8 mouse cellular contexts compared by ENCODE assay signal in the genomic region with DNA sequence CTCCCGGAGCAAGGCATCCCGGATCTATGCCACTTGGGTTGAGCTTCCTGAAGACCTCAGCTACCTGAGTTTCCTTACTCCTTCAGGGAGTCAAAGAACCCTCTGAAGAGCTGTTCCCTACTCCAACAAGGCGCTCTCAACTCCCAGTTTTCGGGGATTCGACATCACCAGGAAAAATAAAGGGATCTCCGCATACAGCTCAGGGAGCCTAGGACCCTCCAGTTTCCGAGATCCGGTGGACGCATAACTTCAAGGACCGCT. TPM values are rescaled to one million over a fixed set of nuclear protein-coding genes. Genes with fewer than 3 reads are reported as not detected.
A peak's percentile ranks its signal among the peaks of the same experiment; 100 is the strongest.
DNase-seq lines count a peak whose midpoint lies in the region; ATAC-seq and TF ChIP-seq lines count a peak whose summit lies in the region.

No protein-coding gene starts in this region.

- H3K27ac ChIP-seq in kidney, postnatal 0 days: peak overlapping the region; percentile 62
- no peak overlapping the region for H3K27ac ChIP-seq in cortical plate, adult 2 months (ENCODE audit: insufficient read depth, low read length)
- peak overlapping the region; percentile 44 for H3K27ac ChIP-seq in intestine, embryonic 14.5 days (ENCODE audit: low read depth)
- H3K27ac ChIP-seq in midbrain, postnatal 0 days (ENCODE audit: low read depth, low read length): no peak overlapping the region

- TF ChIP-seq CTCF in kidney, postnatal 0 days (IDR thresholded peaks at IDR 0.05; ENCODE audit: low read depth): no peak
- TF ChIP-seq CTCF in cortical plate, adult 2 months (IDR thresholded peaks at IDR 0.05; ENCODE audit: extremely low read depth, insufficient read depth, low read length): no peak
- TF ChIP-seq CTCF in midbrain, postnatal 0 days (IDR thresholded peaks at IDR 0.05): no peak

- no peaks in the 10 kb centered on the region for H3K9me3 ChIP-seq in kidney, postnatal 0 days (replicated peaks; ENCODE audit: low read length)
- H3K9me3 ChIP-seq in intestine, embryonic 14.5 days (ENCODE audit: control insufficient read depth, low read length): no peaks in the 10 kb centered on the region
- H3K9me3 ChIP-seq in midbrain, postnatal 0 days (ENCODE audit: low read length): no peaks in the 10 kb centered on the region

- H3K4me2 ChIP-seq in kidney, postnatal 0 days (ENCODE audit: low read length): peak overlapping the region; percentile 99
- peak overlapping the region; percentile 97 for H3K4me2 ChIP-seq in intestine, embryonic 14.5 days (ENCODE audit: low read length)
- peak overlapping the region; percentile 98 for H3K4me2 ChIP-seq in midbrain, postnatal 0 days (ENCODE audit: low read depth, low read length, poor library complexity, severe bottlenecking)

- peaks cover 21% of the 10 kb centered on the region for H3K4me1 ChIP-seq in kidney, postnatal 0 days (replicated peaks; ENCODE audit: insufficient read depth, low read length)
- H3K4me1 ChIP-seq in cortical plate, adult 2 months (ENCODE audit: control insufficient read depth, insufficient read depth, low read length): peaks cover 2% of the 10 kb centered on the region; the same call in 1 of the 2 replicates
- H3K4me1 ChIP-seq in intestine, embryonic 14.5 days (replicated peaks; ENCODE audit: control insufficient read depth, insufficient read depth, low read length): peaks cover 11% of the 10 kb centered on the region
- H3K4me1 ChIP-seq in midbrain, postnatal 0 days (ENCODE audit: insufficient read depth, low read length): no peaks in the 10 kb centered on the region

- H3K27me3 ChIP-seq in kidney, postnatal 0 days (ENCODE audit: insufficient read depth, low read length): no peaks in the 10 kb centered on the region
- H3K27me3 ChIP-seq in intestine, embryonic 14.5 days (replicated peaks; ENCODE audit: control insufficient read depth, insufficient read depth, low read length): no peaks in the 10 kb centered on the region
- no peaks in the 10 kb centered on the region for H3K27me3 ChIP-seq in midbrain, postnatal 0 days (ENCODE audit: insufficient read depth, low read length)

- H3K4me3 ChIP-seq in kidney, postnatal 0 days (replicated peaks; ENCODE audit: low read depth, low read length): peak overlapping the region; percentile 66
- H3K4me3 ChIP-seq in cortical plate, adult 2 months (ENCODE audit: insufficient read depth, low read length): peak overlapping the region; percentile 38
- H3K4me3 ChIP-seq in intestine, embryonic 14.5 days (ENCODE audit: low read depth, low read length): peak overlapping the region; percentile 63
- peak overlapping the region; percentile 48 for H3K4me3 ChIP-seq in midbrain, postnatal 0 days (ENCODE audit: low read depth, low read length)

- DNase-seq in kidney, postnatal 0 days (ENCODE audit: low spot score): no peak
- DNase-seq in kidney, postnatal 4 days: no peak
- no peak for DNase-seq in intestine, embryonic 14.5 days (ENCODE audit: low spot score)
- no peak for DNase-seq in midbrain, postnatal 0 days (ENCODE audit: low spot score)
- no peak for DNase-seq in adrenal gland, adult 2 months
- no peak for DNase-seq in c-Kit-positive CD71-positive TER-119-positive erythroid progenitor cells, embryonic 14.5 days (ENCODE audit: low spot score)
- no peak for DNase-seq in adrenal gland, postnatal 4 days (ENCODE audit: low spot score in 2 of 2)

- H3K9ac ChIP-seq in kidney, postnatal 0 days (ENCODE audit: low read depth, low read length): peak overlapping the region; percentile 77
- peak overlapping the region; percentile 62 for H3K9ac ChIP-seq in intestine, embryonic 14.5 days (ENCODE audit: low read length)
- H3K9ac ChIP-seq in midbrain, postnatal 0 days (replicated peaks; ENCODE audit: low read length, poor library complexity, severe bottlenecking): peak overlapping the region; percentile 51; the same call in 1 of the 2 replicates

- WGBS in kidney, postnatal 0 days: 0% methylated on average over 10 of the region's 10 CpGs
- WGBS in intestine, embryonic 14.5 days: 1% methylated on average over 10 of the region's 10 CpGs
- 0% methylated on average over 10 of the region's 10 CpGs for whole genome bisulfite sequencing in midbrain, postnatal 0 days

- no peak for TF ChIP-seq POLR2A in cortical plate, adult 2 months (IDR thresholded peaks at IDR 0.05; ENCODE audit: extremely low read depth, insufficient read depth, low read length)

- 0 out of 2 replicates have a peak, but pooled peaks have one; percentile 2 for ATAC-seq in kidney, postnatal 0 days (replicated peaks; ENCODE audit: low FRiP score, low read depth)
- peak; percentile 14 for ATAC-seq in intestine, embryonic 14.5 days (replicated peaks; ENCODE audit: low FRiP score, low TSS enrichment, low read depth)
- 0 out of 2 replicates have a peak, but pooled peaks have one; percentile 8 for ATAC-seq in midbrain, postnatal 0 days (ENCODE audit: low FRiP score)

- no peaks in the 10 kb centered on the region for H3K36me3 ChIP-seq in kidney, postnatal 0 days (ENCODE audit: insufficient read depth, low read length)
- no peaks in the 10 kb centered on the region for H3K36me3 ChIP-seq in intestine, embryonic 14.5 days (ENCODE audit: control insufficient read depth, insufficient read depth, low read length)
- H3K36me3 ChIP-seq in midbrain, postnatal 0 days (ENCODE audit: insufficient read depth, low read length): no peaks in the 10 kb centered on the region

RNA-seq across cellular contexts. Expression of a gene that starts 0.3 kb away (rescaled TPM):
- 49.0 and 55.8 TPM in 2 replicates for polyA plus RNA-seq in kidney, postnatal 0 days (2015; fragmentation: Nextera tagmentation; extraction: Ambion mirVana)
- polyA plus RNA-seq in cortical plate, adult 2 months (2012; rRNA removed): 5.7 and 6.1 TPM in 2 replicates
- 41.5 and 43.9 TPM in 2 replicates for polyA plus RNA-seq in intestine, embryonic 14.5 days (2014; fragmentation: Nextera tagmentation; extraction: Ambion mirVana)
- total RNA-seq in midbrain, postnatal 0 days (2014; rRNA removed): 15.2 and 20.1 TPM in 2 replicates
- 8.9 and 9.2 TPM in 2 replicates for polyA plus RNA-seq in midbrain, postnatal 0 days (2015; fragmentation: Nextera tagmentation; extraction: Ambion mirVana)
- total RNA-seq in adrenal gland, adult 2 months (2021): 100 to 1,000 TPM; 144 to 291 TPM
- 220 and 344 TPM in 2 replicates for polyA plus RNA-seq in adrenal gland, adult 2 months (2012; rRNA removed)
- 10 to 100 TPM; 60.8 to 61.0 TPM for total RNA-seq in adrenal gland, postnatal 4 days (2021)

RNA-seq across cellular contexts. Expression of a gene that starts 34.2 kb away (rescaled TPM):
- polyA plus RNA-seq in kidney, postnatal 0 days (2015; fragmentation: Nextera tagmentation; extraction: Ambion mirVana): 65.4 and 71.2 TPM in 2 replicates
- 291 and 307 TPM in 2 replicates for polyA plus RNA-seq in cortical plate, adult 2 months (2012; rRNA removed)
- 107 and 111 TPM in 2 replicates for polyA plus RNA-seq in intestine, embryonic 14.5 days (2014; fragmentation: Nextera tagmentation; extraction: Ambion mirVana)
- total RNA-seq in midbrain, postnatal 0 days (2014; rRNA removed): 252 and 291 TPM in 2 replicates
- polyA plus RNA-seq in midbrain, postnatal 0 days (2015; fragmentation: Nextera tagmentation; extraction: Ambion mirVana): 156 and 165 TPM in 2 replicates
- 10 to 100 TPM; 58.9 to 64.1 TPM for total RNA-seq in adrenal gland, adult 2 months (2021)
- polyA plus RNA-seq in adrenal gland, adult 2 months (2012; rRNA removed): 121 and 138 TPM in 2 replicates
- 100 to 1,000 TPM in 1 of 2 experiments, 10 to 100 TPM in 1; 96.9 to 106 TPM for total RNA-seq in adrenal gland, postnatal 4 days (2021)

RNA-seq across cellular contexts. Expression of a gene that starts 35.0 kb away (rescaled TPM):
- polyA plus RNA-seq in kidney, postnatal 0 days (2015; fragmentation: Nextera tagmentation; extraction: Ambion mirVana): 31.0 and 32.0 TPM in 2 replicates
- polyA plus RNA-seq in cortical plate, adult 2 months (2012; rRNA removed): 42.3 and 44.0 TPM in 2 replicates
- 27.5 and 28.3 TPM in 2 replicates for polyA plus RNA-seq in intestine, embryonic 14.5 days (2014; fragmentation: Nextera tagmentation; extraction: Ambion mirVana)
- 81.4 and 85.9 TPM in 2 replicates for total RNA-seq in midbrain, postnatal 0 days (2014; rRNA removed)
- polyA plus RNA-seq in midbrain, postnatal 0 days (2015; fragmentation: Nextera tagmentation; extraction: Ambion mirVana): 50.0 and 53.5 TPM in 2 replicates
- total RNA-seq in adrenal gland, adult 2 months (2021): 10 to 100 TPM; 23.9 to 29.5 TPM
- 46.3 and 49.6 TPM in 2 replicates for polyA plus RNA-seq in adrenal gland, adult 2 months (2012; rRNA removed)
- total RNA-seq in adrenal gland, postnatal 4 days (2021): 10 to 100 TPM; 26.3 to 29.0 TPM

RNA-seq across cellular contexts. Expression of a gene that starts 43.3 kb away (rescaled TPM):
- 262 and 263 TPM in 2 replicates for polyA plus RNA-seq in kidney, postnatal 0 days (2015; fragmentation: Nextera tagmentation; extraction: Ambion mirVana)
- polyA plus RNA-seq in cortical plate, adult 2 months (2012; rRNA removed): 526 and 561 TPM in 2 replicates
- polyA plus RNA-seq in intestine, embryonic 14.5 days (2014; fragmentation: Nextera tagmentation; extraction: Ambion mirVana): 255 and 270 TPM in 2 replicates
- 516 and 573 TPM in 2 replicates for total RNA-seq in midbrain, postnatal 0 days (2014; rRNA removed)
- 556 and 589 TPM in 2 replicates for polyA plus RNA-seq in midbrain, postnatal 0 days (2015; fragmentation: Nextera tagmentation; extraction: Ambion mirVana)
- 100 to 1,000 TPM; 138 to 139 TPM for total RNA-seq in adrenal gland, adult 2 months (2021)
- polyA plus RNA-seq in adrenal gland, adult 2 months (2012; rRNA removed): 331 and 352 TPM in 2 replicates
- total RNA-seq in adrenal gland, postnatal 4 days (2021): 100 to 1,000 TPM; 169 to 179 TPM

RNA-seq across cellular contexts. Expression of a gene that starts 59.8 kb away (rescaled TPM):
- not detected in 2 replicates for polyA plus RNA-seq in kidney, postnatal 0 days (2015; fragmentation: Nextera tagmentation; extraction: Ambion mirVana)
- 0.26 and 0.52 TPM in 2 replicates for polyA plus RNA-seq in cortical plate, adult 2 months (2012; rRNA removed)
- not detected in 2 replicates for polyA plus RNA-seq in intestine, embryonic 14.5 days (2014; fragmentation: Nextera tagmentation; extraction: Ambion mirVana)
- not detected in 2 replicates for total RNA-seq in midbrain, postnatal 0 days (2014; rRNA removed)
- polyA plus RNA-seq in midbrain, postnatal 0 days (2015; fragmentation: Nextera tagmentation; extraction: Ambion mirVana): 0.21 and 0.39 TPM in 2 replicates
- total RNA-seq in adrenal gland, adult 2 months (2021): not detected
- polyA plus RNA-seq in adrenal gland, adult 2 months (2012; rRNA removed): not detected in 2 replicates
- total RNA-seq in adrenal gland, postnatal 4 days (2021): not detected

Comparison
In these comparisons a context has a peak if more than half of its experiments do, and no peak if none do; other contexts are left out.
1. H3K27ac ChIP-seq: peak in kidney, postnatal 0 days (single experiment) and intestine, embryonic 14.5 days (single experiment); none in cortical plate, adult 2 months (single experiment) and midbrain, postnatal 0 days (single experiment).
2. Peak in every context shown above with its lines, with median percentiles within 50 percentile points of each other: ATAC-seq, H3K4me2 ChIP-seq, H3K4me3 ChIP-seq and H3K9ac ChIP-seq.